ENCODE assay signal across 9 mouse cellular contexts in genomic region chrX:143664221-143665150, GRCm38 (mm10).
DNase-seq lines count a peak whose midpoint lies in the region; ATAC-seq lines count a peak whose summit lies in the region.
"Had no signal": no experiment of that assay in that cellular context is flagged by ENCODE, and none has a peak within 500 bp of the region (broad histone marks: within the 10 kb centered on the region; RNA-seq: fewer than 3 reads in every experiment).

No protein-coding gene starts in this region.

- H3K4me3 ChIP-seq in kidney, embryonic 14.5 days (ENCODE audit: low read length): peak overlapping the region; percentile 47
- peak overlapping the region; percentile 32 for H3K4me3 ChIP-seq in liver, embryonic 12.5 days

- DNase-seq in kidney, adult 11 months: no peak
- peak; percentile 63 to 68 for DNase-seq in cerebellum, postnatal 10 days
- peak; percentile 41 to 51 for DNase-seq in frontal cortex, postnatal 10 days (ENCODE audit: low spot score in 2 of 2)
- peak; percentile 38 for DNase-seq in kidney, postnatal 10 days
- DNase-seq in ovary, postnatal 14 days (ENCODE audit: low spot score): peak; percentile 5
- DNase-seq in MN1 (ENCODE audit: low spot score): no peak

- 34% methylated on average over 28 of the region's 28 CpGs for WGBS in kidney, embryonic 14.5 days
- 9% methylated on average over 19 of the region's 28 CpGs for WGBS in liver, embryonic 12.5 days (ENCODE audit: insufficient replicate concordance)

- no peaks in the 10 kb centered on the region for H3K27me3 ChIP-seq in kidney, embryonic 14.5 days (ENCODE audit: control insufficient read depth, insufficient read depth, low read length)
- peaks cover 16% of the 10 kb centered on the region; the same call in 1 of the 2 replicates for H3K27me3 ChIP-seq in liver, embryonic 12.5 days (replicated peaks)

- H3K36me3 ChIP-seq in kidney, embryonic 14.5 days (ENCODE audit: control insufficient read depth, insufficient read depth, low read length): no peaks in the 10 kb centered on the region
- no peaks in the 10 kb centered on the region for H3K36me3 ChIP-seq in liver, embryonic 12.5 days
- H3K36me3 ChIP-seq: G1E had no signal

- H3K4me2 ChIP-seq in kidney, embryonic 14.5 days (replicated peaks; ENCODE audit: low read depth, low read length): peak overlapping the region; percentile 55
- H3K4me2 ChIP-seq in liver, embryonic 12.5 days: peak overlapping the region; percentile 55

- H3K9me3 ChIP-seq in kidney, embryonic 14.5 days (ENCODE audit: control insufficient read depth, low read length): no peaks in the 10 kb centered on the region
- H3K9me3 ChIP-seq in liver, embryonic 12.5 days (replicated peaks): no peaks in the 10 kb centered on the region
- H3K9me3 ChIP-seq: G1E had no signal

- H3K9ac ChIP-seq in kidney, embryonic 14.5 days (ENCODE audit: low read depth, low read length): peak overlapping the region; percentile 18; the same call in 1 of the 2 replicates
- H3K9ac ChIP-seq in liver, embryonic 12.5 days: no peak overlapping the region

- ATAC-seq in kidney, embryonic 14.5 days (ENCODE audit: low FRiP score, low TSS enrichment): peak; percentile 99
- no peak for ATAC-seq in liver, embryonic 12.5 days

- H3K4me1 ChIP-seq in kidney, embryonic 14.5 days (ENCODE audit: control insufficient read depth, insufficient read depth, low read length): no peaks in the 10 kb centered on the region
- H3K4me1 ChIP-seq in liver, embryonic 12.5 days: no peaks in the 10 kb centered on the region

- H3K27ac ChIP-seq in kidney, embryonic 14.5 days (ENCODE audit: low read depth, low read length): no peak overlapping the region
- H3K27ac ChIP-seq in liver, embryonic 12.5 days: no peak overlapping the region

Comparison
In these comparisons a context has a peak if more than half of its experiments do, and no peak if none do; other contexts are left out.
1. DNase-seq: peak in cerebellum, postnatal 10 days (2 of 2), frontal cortex, postnatal 10 days (2 of 2), kidney, postnatal 10 days (single experiment) and ovary, postnatal 14 days (single experiment); none in kidney, adult 11 months (single experiment) and MN1 (single experiment).